Mouse (Mus musculus) heart, adult 2 months (tissue): ENCODE measurements around the gene Acsl4.

Source experiments
- CTCF ChIP-seq: fragments of 200-600 bp; IDR thresholded peaks from 2 replicates; pipeline ENCODE4 v1.8.1; 2022; ENCODE audit warnings: antibody characterized with exemption, mild to moderate bottlenecking, moderate library complexity
- EP300 ChIP-seq: fragments of 200-500 bp; IDR thresholded peaks from 2 replicates; pipeline ENCODE4 v1.6.1; 2011; ENCODE audit warnings: low read depth, low read length, control low read depth; ENCODE audit not compliant: insufficient read depth
- POLR2A ChIP-seq: fragments of 200-500 bp; IDR thresholded peaks from 2 replicates; pipeline ENCODE4 v1.6.1; 2011; ENCODE audit warnings: mild to moderate bottlenecking, low read depth, low read length, control low read depth; ENCODE audit not compliant: insufficient read depth

- no peak for TF ChIP-seq CTCF
- no peak for TF ChIP-seq EP300
- TF ChIP-seq POLR2A: no peak
Observed at GRCm38 (mm10) chrX:142379894-142380293, 10.4 kb downstream of the Acsl4 start.
